19 mouse cellular contexts compared by ENCODE assay signal in genomic region chr10:82974627-82975177, GRCm38 (mm10). TPM values are rescaled to one million over a fixed set of nuclear protein-coding genes. Genes with fewer than 3 reads are reported as not detected.
DNase-seq lines count a peak whose midpoint lies in the region; ATAC-seq and TF ChIP-seq lines count a peak whose summit lies in the region.
"Had no signal": no experiment of that assay in that cellular context is flagged by ENCODE, and none has a peak within 500 bp of the region (broad histone marks: within the 10 kb centered on the region; RNA-seq: fewer than 3 reads in every experiment).

No protein-coding gene starts in this region.

- H3K9me3 ChIP-seq in MEL (replicated peaks; ENCODE audit: insufficient read depth, low read length), result no peaks in the 10 kb centered on the region
- no peaks in the 10 kb centered on the region for H3K9me3 ChIP-seq in intestine, embryonic 15.5 days
- H3K9me3 ChIP-seq in midbrain, embryonic 16.5 days (replicated peaks; ENCODE audit: control insufficient read depth, low read length, poor library complexity, severe bottlenecking), result no peaks in the 10 kb centered on the region
- H3K9me3 ChIP-seq: forebrain, embryonic 10.5 days; limb, embryonic 13.5 days; neural tube, embryonic 13.5 days had no signal

- peaks cover 0 to 15% of the 10 kb centered on the region in 2 experiments; a peak in 3 of 4 replicates for H3K4me1 ChIP-seq in MEL (ENCODE audit: control insufficient read depth in 1 of 2, insufficient read depth in 2 of 2, low read length in 2 of 2)
- H3K4me1 ChIP-seq in intestine, embryonic 15.5 days (replicated peaks), result peaks cover 8% of the 10 kb centered on the region
- no peaks in the 10 kb centered on the region for H3K4me1 ChIP-seq in midbrain, embryonic 16.5 days (ENCODE audit: control insufficient read depth, insufficient read depth, low read length)
- H3K4me1 ChIP-seq: forebrain, embryonic 10.5 days; neural tube, embryonic 13.5 days had no signal

- no peak overlapping the region; the same call in 1 of the 2 replicates for H3K4me2 ChIP-seq in intestine, embryonic 15.5 days (replicated peaks)
- no peak overlapping the region for H3K4me2 ChIP-seq in midbrain, embryonic 16.5 days (ENCODE audit: low read length)
- H3K4me2 ChIP-seq: limb, embryonic 13.5 days; lung, embryonic 14.5 days; midbrain, embryonic 11.5 days; neural tube, embryonic 13.5 days had no signal

- TF ChIP-seq EP300 in MEL (IDR thresholded peaks at IDR 0.05; ENCODE audit: low read depth in 1 of 2, low read length in 2 of 2), result peak; percentile 7 to 34; a peak in 3 of 4 replicates

- no peak overlapping the region for H3K9ac ChIP-seq in MEL (ENCODE audit: control insufficient read depth, low read depth, low read length, poor library complexity, severe bottlenecking)
- H3K9ac ChIP-seq in intestine, embryonic 15.5 days, result no peak overlapping the region
- H3K9ac ChIP-seq in midbrain, embryonic 16.5 days (ENCODE audit: low read depth, low read length), result no peak overlapping the region
- H3K9ac ChIP-seq: limb, embryonic 13.5 days; lung, embryonic 14.5 days; neural tube, embryonic 13.5 days had no signal

- no peaks in the 10 kb centered on the region for H3K79me2 ChIP-seq in MEL (ENCODE audit: control insufficient read depth, insufficient read depth, low read length, poor library complexity)

- H3K4me3 ChIP-seq in MEL (ENCODE audit: control insufficient read depth in 1 of 2, insufficient read depth in 1 of 2, low read depth in 2 of 2, low read length in 2 of 2), result no peak overlapping the region
- no peak overlapping the region for H3K4me3 ChIP-seq in intestine, embryonic 15.5 days (replicated peaks)
- no peak overlapping the region for H3K4me3 ChIP-seq in midbrain, embryonic 16.5 days (ENCODE audit: low read depth, low read length)
- H3K4me3 ChIP-seq: forebrain, embryonic 10.5 days; heart, adult 2 months; limb, embryonic 13.5 days; neural tube, embryonic 13.5 days had no signal

- no peak overlapping the region for H3K27ac ChIP-seq in MEL (ENCODE audit: control insufficient read depth, low read depth, low read length)
- no peak overlapping the region for H3K27ac ChIP-seq in intestine, embryonic 15.5 days
- H3K27ac ChIP-seq in midbrain, embryonic 16.5 days (ENCODE audit: low read length), result no peak overlapping the region
- H3K27ac ChIP-seq: forebrain, embryonic 10.5 days; heart, adult 2 months; hindbrain, postnatal 0 days; limb, embryonic 13.5 days; neural tube, embryonic 13.5 days had no signal

- no peak for TF ChIP-seq POLR2A in MEL (IDR thresholded peaks at IDR 0.05; ENCODE audit: control insufficient read depth in 1 of 2, insufficient read depth in 1 of 2, low read depth in 1 of 2, low read length in 2 of 2, poor library complexity in 1 of 2)

- no peaks in the 10 kb centered on the region for H3K27me3 ChIP-seq in MEL (ENCODE audit: control insufficient read depth in 1 of 2, insufficient read depth in 2 of 2, low read length in 2 of 2)
- H3K27me3 ChIP-seq in intestine, embryonic 15.5 days (replicated peaks), result no peaks in the 10 kb centered on the region
- H3K27me3 ChIP-seq in midbrain, embryonic 16.5 days (ENCODE audit: control insufficient read depth, insufficient read depth, low read depth, low read length), result no peaks in the 10 kb centered on the region
- H3K27me3 ChIP-seq: neural tube, embryonic 13.5 days had no signal

- peaks cover 0 to 6% of the 10 kb centered on the region in 2 experiments; a peak in 1 of 4 replicates for H3K36me3 ChIP-seq in MEL (ENCODE audit: control insufficient read depth in 1 of 2, insufficient read depth in 2 of 2, low read length in 2 of 2)
- no peaks in the 10 kb centered on the region for H3K36me3 ChIP-seq in intestine, embryonic 15.5 days
- no peaks in the 10 kb centered on the region for H3K36me3 ChIP-seq in midbrain, embryonic 16.5 days (ENCODE audit: control insufficient read depth, insufficient read depth, low read length)
- H3K36me3 ChIP-seq: forebrain, embryonic 10.5 days; limb, embryonic 13.5 days; neural tube, embryonic 13.5 days had no signal

- peak; percentile 68 for ATAC-seq in intestine, embryonic 15.5 days
- ATAC-seq in megakaryocyte progenitor cell, adult 5-6 weeks (replicated peaks; ENCODE audit: poor library complexity), result peak; percentile 38
- no peak for ATAC-seq in midbrain, embryonic 16.5 days
- ATAC-seq: hindbrain, postnatal 0 days had no signal

- no peak for TF ChIP-seq CTCF in MEL (IDR thresholded peaks at IDR 0.05 in 2 of 3, conservative IDR thresholded peaks at IDR 0.05 in 1 of 3; ENCODE audit: control insufficient read depth in 1 of 3, insufficient read depth in 1 of 3, low read depth in 2 of 3, low read length in 3 of 3, poor library complexity in 1 of 3, severe bottlenecking in 1 of 3)

- no peak for TF ChIP-seq RAD21 in MEL (IDR thresholded peaks at IDR 0.05; ENCODE audit: low read depth, low read length)

- WGBS in intestine, embryonic 15.5 days, result 52% methylated on average over 6 of the region's 6 CpGs
- WGBS in midbrain, embryonic 16.5 days, result 67% methylated on average over 6 of the region's 6 CpGs

- DNase-seq in MEL (ENCODE audit: low read depth, low spot score), result no peak
- peak; percentile 20 for DNase-seq in brain, adult 2 months (ENCODE audit: low read depth, low spot score)
- DNase-seq in layer of hippocampus, adult 11-12 months (ENCODE audit: low spot score), result no peak
- DNase-seq in thymus, postnatal 0 days (ENCODE audit: low spot score), result no peak
- DNase-seq: cerebellum, adult 9-10 months; gastrocnemius, postnatal 14 days; heart, adult 2 months; heart, postnatal 36 days; kidney, adult 8-10 months; kidney, postnatal 4 days; lung, embryonic 14.5 days had no signal

TF ChIP-seq in MEL, 35 proteins besides CTCF, POLR2A, EP300 and RAD21:
- TF ChIP-seq MAX (IDR thresholded peaks at IDR 0.05; ENCODE audit: low read length) (peak; percentile 29; the same call in 1 of the 2 replicates), MXI1 (IDR thresholded peaks at IDR 0.05; ENCODE audit: low read depth, low read length) (peak; percentile 22; the same call in 1 of the 2 replicates), RCOR1 (IDR thresholded peaks at IDR 0.05; ENCODE audit: low read depth, low read length) (peak; percentile 98), MYC (IDR thresholded peaks at IDR 0.05; ENCODE audit: low read depth, low read length) (no peak), SIN3A (IDR thresholded peaks at IDR 0.05; ENCODE audit: low read length) (0 out of 2 replicates have a peak, but pooled peaks have one; percentile 15), BHLHE40 (IDR thresholded peaks at IDR 0.05; ENCODE audit: borderline replicate concordance, low read depth, low read length) (peak; percentile 35; the same call in 1 of the 2 replicates), TBP (IDR thresholded peaks at IDR 0.05; ENCODE audit: low read depth, low read length) (no peak), TCF12 (IDR thresholded peaks at IDR 0.05; ENCODE audit: low read depth, low read length) (0 out of 2 replicates have a peak, but pooled peaks have one; percentile 16), GATA1 (IDR thresholded peaks at IDR 0.05; ENCODE audit: low read depth, low read length) (peak; percentile 77), MAFK (IDR thresholded peaks at IDR 0.05; ENCODE audit: borderline replicate concordance, low read depth, low read length) (peak; percentile 40; the same call in 1 of the 2 replicates)

RNA-seq across cellular contexts. Expression of gene Chst11, which starts 10.6 kb away (rescaled TPM):
- total RNA-seq in MEL (2012; rRNA removed), result 3.1 and 4.5 TPM in 2 replicates
- polyA plus RNA-seq in MEL (2012; ENCODE audit: insufficient read depth in 1 of 2, insufficient read length in 2 of 2, low read depth in 1 of 2, low replicate concordance in 2 of 2, missing spikeins in 1 of 2), result 10 to 100 TPM in 1 of 2 experiments, not detected in 1; 10.6 TPM
- polyA plus RNA-seq in intestine, embryonic 15.5 days (2015; fragmentation: Nextera tagmentation; extraction: Ambion mirVana), result 0.99 and 1.4 TPM in 2 replicates
- total RNA-seq in megakaryocyte progenitor cell, adult 5-6 weeks (2015), result 19.2 and 20.0 TPM in 2 replicates
- 20.4 and 22.2 TPM in 2 replicates for total RNA-seq in megakaryocyte progenitor cell, adult 5-6 weeks (2017)
- polyA plus RNA-seq in midbrain, embryonic 16.5 days (2015; fragmentation: Nextera tagmentation; extraction: Ambion mirVana), result 3.2 and 4.1 TPM in 2 replicates
- polyA plus RNA-seq in thymus, postnatal 0 days (2015; fragmentation: Nextera tagmentation; extraction: Ambion mirVana), result 2.1 TPM in 2 replicates
